Mouse (Mus musculus): ENCODE data around the gene Dock1.
A peak's percentile ranks its signal among the peaks of the same experiment; 100 is the strongest.

Gene Dock1

GRCm38 (mm10) chr7:134990911-134991310, 320.5 kb downstream of the Dock1 start:
- DNase-seq = no peak

- DNase-seq = no peak
These were observed 324.5 kb downstream of the Dock1 start for GRCm38 (mm10) chr7:134994983-134995382.

DNA sequence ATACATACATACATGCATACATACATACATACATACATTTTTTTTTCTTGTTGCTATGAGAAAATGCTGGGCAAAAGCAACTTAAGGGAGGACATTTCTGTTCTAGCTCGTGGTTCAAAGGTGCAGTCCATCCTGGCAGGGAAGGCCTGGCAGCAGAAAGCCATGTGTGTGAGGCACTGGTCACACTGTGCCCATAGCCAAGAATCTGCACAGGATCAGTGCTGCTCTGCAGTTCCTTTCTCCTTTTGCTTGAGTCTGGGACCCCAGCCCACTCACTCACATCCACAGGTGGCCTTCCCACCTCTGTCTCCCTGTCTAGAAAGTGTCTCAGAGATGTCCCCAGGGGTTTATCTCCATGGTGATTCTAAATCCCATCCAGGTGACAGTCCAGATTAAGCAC, 331.8 kb downstream of the Dock1 start:
- no peak for DNase-seq

DNA sequence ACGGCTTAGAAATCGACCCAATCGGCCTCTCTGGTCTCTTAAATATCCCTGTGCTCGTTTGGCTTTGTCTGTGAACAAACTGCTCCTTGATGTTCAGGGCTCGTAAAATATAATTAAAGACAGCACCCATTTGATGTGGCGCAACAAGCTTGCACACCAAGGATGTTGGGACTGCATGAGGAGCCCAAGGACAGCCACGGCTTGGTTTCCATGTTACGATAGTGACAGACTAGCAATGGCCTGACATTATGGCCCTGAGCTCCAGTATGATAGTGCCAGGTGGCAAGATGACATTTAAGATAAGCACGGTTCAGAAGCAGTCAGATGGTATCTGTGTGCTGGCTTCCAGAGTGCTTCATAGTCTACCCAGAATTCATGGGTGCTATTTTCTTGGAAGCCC, 332.4 kb downstream of the Dock1 start:
- no peak for DNase-seq

GRCm38 (mm10) chr7:135005964-135006560, 335.6 kb downstream of the Dock1 start:
- no peak for DNase-seq

DNA sequence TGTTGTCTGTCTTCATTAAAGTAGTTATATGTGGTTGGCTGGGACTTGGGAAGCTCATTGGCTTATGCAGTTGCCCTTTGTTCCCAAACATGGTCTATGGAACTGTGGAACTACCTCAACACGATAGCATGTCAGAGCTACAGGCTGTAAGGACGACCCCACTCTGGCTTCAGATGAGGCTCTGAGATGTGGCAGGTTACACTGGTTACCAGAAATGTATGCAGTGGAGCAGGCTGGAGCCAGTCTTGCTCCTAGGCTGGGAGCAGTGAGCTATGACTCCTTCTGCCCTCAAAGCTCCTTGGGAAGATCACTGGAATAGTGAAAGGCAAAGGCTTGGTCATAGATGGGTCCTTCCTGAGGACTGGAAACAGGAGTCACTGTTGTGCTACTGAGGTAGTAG, 337.6 kb downstream of the Dock1 start:
- DNase-seq = no peak

DNA sequence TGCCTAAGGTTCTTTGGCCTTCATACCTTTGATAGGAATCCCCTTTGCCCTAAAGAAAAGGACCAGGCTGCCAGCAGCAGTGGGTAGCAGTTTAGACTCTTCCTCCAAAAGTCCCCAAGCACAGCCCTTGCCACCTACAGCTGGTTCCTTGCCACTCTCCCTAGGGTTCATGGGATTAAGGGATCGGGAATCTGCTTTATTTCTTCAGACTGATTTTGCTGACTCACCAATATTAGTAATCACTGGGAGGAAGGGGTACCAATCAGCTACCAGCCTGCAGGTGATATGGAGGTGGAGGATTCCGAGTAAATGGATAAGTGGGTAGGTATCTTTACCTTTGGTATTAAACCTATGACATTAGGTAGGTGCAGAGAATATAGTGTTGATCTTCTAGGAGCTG, 340.5 kb downstream of the Dock1 start:
- DNase-seq = no peak

DNA sequence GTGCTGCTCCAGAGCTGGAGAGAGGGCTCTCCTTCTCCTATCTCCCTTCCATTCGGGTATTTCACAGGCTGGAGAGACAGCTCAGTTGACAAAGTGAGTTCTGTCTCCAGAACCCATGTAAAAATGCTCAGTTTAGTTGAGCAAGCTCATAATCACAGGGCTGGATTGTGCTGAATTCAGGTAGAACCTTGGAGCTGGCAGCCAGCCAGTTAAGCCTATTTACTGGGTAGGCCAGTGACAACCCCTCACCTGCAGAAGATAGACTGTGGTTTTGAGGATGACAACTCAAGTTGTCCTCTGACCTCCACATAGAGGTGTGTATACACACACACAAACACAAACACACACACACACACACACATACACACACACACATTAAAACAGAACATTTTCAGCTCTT, 347.1 kb downstream of the Dock1 start:
- no peak for DNase-seq

- DNase-seq = no peak
These were observed 350.3 kb downstream of the Dock1 start for GRCm38 (mm10) chr7:135020762-135021161.

DNA sequence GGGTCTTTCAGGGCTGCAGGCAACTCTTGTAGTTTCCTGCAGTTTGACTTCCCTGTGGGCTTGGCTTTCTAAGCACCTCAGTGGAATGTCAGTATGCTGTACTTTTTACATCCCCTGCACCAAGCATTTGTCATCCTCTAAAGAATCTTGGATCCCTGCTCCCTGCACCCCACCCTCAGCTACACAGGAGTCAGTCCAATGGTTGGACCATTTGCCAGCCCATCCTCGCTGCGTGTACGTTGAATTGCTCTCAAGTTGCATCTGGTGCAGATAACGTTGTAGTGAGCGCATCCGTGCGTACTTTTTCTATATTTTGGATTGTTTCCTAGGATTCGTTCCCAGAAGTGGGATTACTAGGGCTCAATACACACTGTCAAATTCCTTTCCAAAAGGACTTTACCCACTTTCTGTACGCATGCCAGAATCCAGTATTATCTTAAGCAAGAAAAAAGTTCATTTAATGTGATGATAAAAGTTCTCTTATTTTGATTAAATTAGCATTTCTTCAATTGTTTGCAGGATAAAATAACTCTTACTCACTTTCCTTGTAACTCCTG, 351.2 kb downstream of the Dock1 start:
- DNase-seq = no peak

GRCm38 (mm10) chr7:135024531-135024930, 354.1 kb downstream of the Dock1 start:
- DNase-seq = no peak

DNA sequence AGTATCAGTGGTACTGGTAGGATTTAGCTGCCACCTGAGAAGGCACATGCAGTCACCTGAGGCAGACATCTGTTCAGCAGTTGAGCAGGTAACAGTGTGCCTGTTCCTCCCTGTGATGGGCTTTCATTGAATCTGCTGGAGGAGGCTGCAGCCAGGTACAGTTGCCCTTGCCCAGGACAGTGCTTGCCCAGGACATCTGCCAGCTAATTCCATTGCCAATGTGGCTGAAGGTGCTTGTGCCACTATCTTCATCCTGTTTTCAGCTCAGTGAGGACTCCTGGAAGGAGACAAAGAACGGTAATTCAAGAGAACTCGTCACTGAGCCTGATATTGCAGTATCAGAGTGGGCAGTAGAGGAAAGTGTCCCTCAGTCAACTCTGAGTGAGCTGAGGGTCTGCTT, 358.3 kb downstream of the Dock1 start:
- DNase-seq = no peak

GRCm38 (mm10) chr7:135029136-135029535, 358.7 kb downstream of the Dock1 start:
- DNase-seq = no peak

- no peak for DNase-seq
These were observed 361.0 kb downstream of the Dock1 start for GRCm38 (mm10) chr7:135031466-135031865.

GRCm38 (mm10) chr7:135034811-135035210, 364.4 kb downstream of the Dock1 start:
- no peak for DNase-seq

DNA sequence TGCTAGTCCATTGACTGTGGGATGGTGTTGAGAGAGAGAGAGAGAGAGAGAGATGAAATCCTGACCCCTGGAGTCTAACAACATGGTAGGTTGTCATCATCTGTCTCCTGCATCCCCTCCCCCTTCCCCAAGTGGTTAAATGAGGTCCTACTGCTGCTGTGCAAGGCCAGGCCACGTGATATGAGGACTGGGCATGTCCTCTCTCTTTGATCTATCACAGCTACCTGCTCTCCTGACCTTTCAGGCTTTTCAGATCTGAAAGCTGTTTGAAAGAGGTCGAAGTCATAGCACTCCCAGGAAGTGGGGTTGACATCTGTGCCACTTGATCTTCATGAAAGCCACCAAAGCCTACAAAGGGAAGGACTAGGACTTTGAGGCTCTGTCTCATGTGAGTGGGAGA, 365.2 kb downstream of the Dock1 start:
- peak; percentile 3 for DNase-seq

- DNase-seq = no peak
These were observed 368.5 kb downstream of the Dock1 start for GRCm38 (mm10) chr7:135038930-135039329.

DNA sequence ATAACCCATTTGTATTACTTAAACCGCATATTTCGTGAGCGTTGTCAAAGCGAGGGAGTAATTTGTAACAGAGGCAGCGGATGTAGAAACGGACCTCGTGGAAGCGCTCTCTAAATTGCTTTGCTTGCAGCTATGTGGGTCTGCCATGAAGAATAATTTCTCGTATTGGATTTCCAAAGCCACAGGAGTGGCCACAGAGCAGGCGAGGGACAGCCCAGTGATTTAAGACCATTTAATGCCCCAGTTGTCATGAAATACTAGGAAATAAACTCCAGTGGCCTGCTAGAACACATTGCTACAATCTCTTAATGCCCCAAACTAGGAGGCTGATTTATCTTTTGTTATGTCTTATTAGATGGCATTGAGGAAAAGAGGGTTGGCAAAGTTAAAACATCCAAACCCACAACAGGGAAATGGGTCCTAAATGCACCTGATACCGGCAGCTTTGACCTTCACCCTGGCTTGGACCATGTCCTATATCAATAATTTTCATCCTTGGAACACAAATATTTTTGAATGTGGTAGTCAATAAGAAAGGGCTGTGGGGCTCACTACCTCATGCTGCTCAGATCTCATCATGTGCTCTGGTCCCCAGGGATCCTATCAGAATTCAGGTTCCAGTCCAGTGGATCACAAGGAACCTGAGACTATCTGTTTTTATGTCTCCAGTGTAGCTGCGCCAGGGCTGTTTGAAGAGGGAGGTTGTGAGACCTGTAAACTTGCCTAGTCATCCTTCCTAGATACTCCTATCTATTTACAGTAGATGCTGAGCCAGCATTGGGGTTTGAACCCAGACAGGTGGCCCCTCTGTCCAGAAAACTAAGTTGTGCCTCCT, 373.7 kb downstream of the Dock1 start:
- DNase-seq = no peak

DNA sequence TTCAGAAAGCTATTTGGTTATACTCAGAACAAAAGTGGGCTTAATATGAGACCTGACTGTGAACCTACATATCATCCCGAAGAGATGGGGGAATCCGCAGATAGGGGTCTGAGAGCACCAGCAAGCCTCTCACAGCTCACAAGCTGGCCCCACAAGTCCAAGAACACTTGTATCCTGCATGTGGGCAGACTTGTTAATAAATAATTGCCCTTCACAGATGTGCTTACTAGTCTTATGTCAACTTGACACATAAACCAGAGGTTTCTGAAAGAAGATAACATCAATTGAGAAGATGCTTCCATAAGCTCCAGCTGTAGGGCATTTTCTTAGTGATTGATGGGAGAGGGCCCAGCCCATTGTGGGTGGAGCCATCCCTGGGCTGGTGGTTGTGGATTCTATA, 379.0 kb downstream of the Dock1 start:
- DNase-seq = no peak

GRCm38 (mm10) chr7:135053186-135053715, 382.8 kb downstream of the Dock1 start:
- no peak for DNase-seq

GRCm38 (mm10) chr7:135054664-135055063, 384.2 kb downstream of the Dock1 start:
- DNase-seq = no peak

DNA sequence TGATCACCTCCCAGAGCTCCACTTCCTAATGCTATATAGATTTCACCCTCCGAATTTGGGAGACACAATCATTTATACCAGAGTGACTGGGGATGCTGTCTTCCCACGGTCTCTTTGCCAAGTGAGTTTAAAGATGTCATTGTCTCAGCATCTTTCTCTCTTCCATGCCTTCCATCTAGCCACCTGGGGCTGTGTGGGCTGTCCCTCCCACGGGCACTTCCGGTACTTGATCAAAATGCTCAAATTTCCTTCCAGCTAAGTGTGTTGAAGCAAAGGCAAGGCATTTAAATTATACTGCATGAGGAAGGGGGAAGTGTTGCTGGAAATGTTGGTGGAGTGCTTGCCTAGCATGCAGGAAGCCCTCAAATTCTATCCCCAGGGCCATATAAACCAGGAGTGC, 388.6 kb downstream of the Dock1 start:
- DNase-seq = no peak

DNA sequence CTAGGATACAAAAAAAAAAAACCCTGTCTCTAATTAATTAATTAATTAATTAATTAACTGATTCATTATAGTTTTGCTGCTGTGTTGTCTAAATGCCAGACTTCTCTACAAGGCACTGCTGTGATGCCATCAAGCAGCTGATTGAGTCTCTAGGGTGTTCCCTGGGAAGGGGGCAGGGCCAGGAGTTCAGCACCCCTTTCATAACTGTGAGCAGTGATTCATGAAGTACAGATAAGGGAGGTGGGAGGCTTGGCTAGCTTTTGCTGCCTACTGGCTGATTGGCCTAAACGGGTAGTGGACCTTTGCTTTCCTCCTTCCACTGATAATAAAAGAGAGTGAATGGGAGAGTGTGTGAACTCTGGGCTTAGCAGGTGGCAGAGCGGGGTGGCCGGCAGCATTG, 389.1 kb downstream of the Dock1 start:
- DNase-seq = no peak

DNA sequence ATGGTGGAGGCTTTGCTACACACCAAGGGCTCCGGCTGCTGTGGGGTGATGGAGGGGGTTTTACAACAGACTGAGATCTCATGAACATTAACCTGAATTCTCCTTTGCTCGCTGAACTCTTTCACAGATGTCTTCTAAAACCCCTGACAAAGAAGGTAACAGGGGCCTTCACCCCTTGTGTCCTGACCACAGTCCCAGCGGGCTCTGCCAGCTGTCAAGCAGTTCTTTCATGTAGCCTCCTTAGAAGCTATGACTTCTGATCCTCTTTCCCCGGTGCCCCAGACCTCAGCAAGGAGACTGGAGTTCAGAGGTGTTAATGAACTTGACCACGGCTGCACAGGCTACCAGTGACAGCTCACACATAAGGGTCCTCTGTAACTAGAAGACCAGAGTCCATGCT, 393.4 kb downstream of the Dock1 start:
- DNase-seq = no peak

All from thymus, postnatal 25 days (tissue).